Mouse (Mus musculus) lung, adult 2 months (tissue): Measurements from ENCODE around the gene Abcb6.

ENCODE experiments used
- CTCF ChIP-seq: fragments of 200-500 bp; IDR thresholded peaks from 2 replicates; pipeline ENCODE4 v1.5.1; 2011; ENCODE audit warnings: mild to moderate bottlenecking, low read length, control low read depth; ENCODE audit not compliant: insufficient read depth
- POLR2A ChIP-seq: fragments of 200-500 bp; IDR thresholded peaks from 2 replicates; pipeline ENCODE4 v1.6.1; 2011; ENCODE audit warnings: low read depth, mild to moderate bottlenecking, control low read depth, low read length, borderline replicate concordance; ENCODE audit errors: extremely low read depth

GRCm38 (mm10) chr1:75147411-75148135 lies 32.6 kb downstream of the Abcb6 start:
- TF ChIP-seq CTCF, result no peak
- TF ChIP-seq POLR2A, result no peak
